1 mouse cellular context compared by ENCODE assay signal in the genomic region with DNA sequence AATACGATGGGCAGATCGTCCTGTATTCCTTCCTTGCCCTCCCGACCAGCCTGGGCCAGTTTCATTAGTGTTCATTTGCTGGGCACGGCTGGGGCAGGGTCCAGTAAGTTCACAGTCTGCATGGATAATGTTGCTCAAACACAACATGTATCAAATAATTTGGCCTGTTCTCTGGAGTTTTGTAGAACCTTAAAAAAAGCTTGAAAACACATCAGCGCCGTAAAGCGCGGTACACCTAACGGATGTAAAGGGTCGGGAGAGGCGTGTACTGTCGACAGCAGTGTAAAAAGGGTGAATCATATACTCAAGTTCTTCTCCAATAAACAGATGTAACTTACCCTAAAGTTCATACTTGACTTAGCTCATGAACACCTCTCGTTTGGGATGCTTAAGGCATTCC.
TF ChIP-seq lines count a peak whose summit lies in the region.

No protein-coding gene starts in this region.

TF ChIP-seq in MEL, 35 proteins besides CTCF, POLR2A, EP300 and RAD21:
- TF ChIP-seq ZMIZ1 (IDR thresholded peaks at IDR 0.05; ENCODE audit: low read depth, low read length) (no peak), TCF12 (IDR thresholded peaks at IDR 0.05; ENCODE audit: low read depth, low read length) (no peak), POLR2AphosphoS5 (IDR thresholded peaks at IDR 0.05; ENCODE audit: borderline replicate concordance, low read depth, low read length) (no peak), MAFK (IDR thresholded peaks at IDR 0.05; ENCODE audit: borderline replicate concordance, low read depth, low read length) (no peak), USF1 (IDR thresholded peaks at IDR 0.05; ENCODE audit: low read depth, low read length) (no peak), MYB (IDR thresholded peaks at IDR 0.05; ENCODE audit: low read depth, low read length) (no peak), NRF1 (IDR thresholded peaks at IDR 0.05; ENCODE audit: insufficient read depth, low read depth, low read length, poor library complexity, severe bottlenecking) (no peak), GATA1 (IDR thresholded peaks at IDR 0.05; ENCODE audit: low read depth, low read length) (no peak), MXI1 (IDR thresholded peaks at IDR 0.05; ENCODE audit: low read depth, low read length) (0 out of 2 replicates have a peak, but pooled peaks have one; percentile 36), JUND (IDR thresholded peaks at IDR 0.05; ENCODE audit: low read depth, low read length) (no peak), RCOR1 (IDR thresholded peaks at IDR 0.05; ENCODE audit: low read depth, low read length) (no peak), TBP (IDR thresholded peaks at IDR 0.05; ENCODE audit: low read depth, low read length) (peak; percentile 42; the same call in 1 of the 2 replicates), MAX (IDR thresholded peaks at IDR 0.05; ENCODE audit: low read length) (0 out of 2 replicates have a peak, but pooled peaks have one; percentile 27), SMC3 (IDR thresholded peaks at IDR 0.05; ENCODE audit: low read depth, low read length) (no peak), ETS1 (IDR thresholded peaks at IDR 0.05; ENCODE audit: low read depth, low read length) (no peak), UBTF (IDR thresholded peaks at IDR 0.05; ENCODE audit: borderline replicate concordance, insufficient read depth, low read depth, low read length) (no peak), NELFE (IDR thresholded peaks at IDR 0.05; ENCODE audit: low read depth, low read length) (no peak), CHD1 (IDR thresholded peaks at IDR 0.05; ENCODE audit: low read depth, low read length) (no peak), ZC3H11A (IDR thresholded peaks at IDR 0.05; ENCODE audit: low read depth, low read length) (no peak), GABPA (IDR thresholded peaks at IDR 0.05; ENCODE audit: low read depth, low read length) (no peak), E2F4 (IDR thresholded peaks at IDR 0.05; ENCODE audit: borderline replicate concordance, low read depth, low read length) (no peak), CHD2 (IDR thresholded peaks at IDR 0.05; ENCODE audit: low read length) (no peak)
